Mouse (Mus musculus) MEL (cell line): ENCODE results near the gene Epop. TPM values are rescaled to one million over a fixed set of nuclear protein-coding genes. Genes with fewer than 3 reads are reported as not detected.

Source experiments
- DNase-seq: peaks from one replicate; pipeline ENCODE4 v3.0.0; 2011; ENCODE audit warnings: low read depth, low spot score
- H3K27ac ChIP-seq: 2 replicates; pipeline ENCODE4 v1.5.1; 2012; ENCODE audit warnings: low read depth, mild to moderate bottlenecking, control low read depth, low read length, moderate library complexity; ENCODE audit not compliant: control insufficient read depth
- H3K27me3 ChIP-seq, 2 experiments: fragments of 150-350 bp in 1 of 2; sonication (generic) in 1 of 2; 2 replicates each; pipeline ENCODE4 v1.6.1; 2012; ENCODE audit warnings: low read length in 2 of 2, mild to moderate bottlenecking in 2 of 2, improper control_type of control experiment in 1 of 2, moderate library complexity in 1 of 2; ENCODE audit not compliant: insufficient read depth in 2 of 2, control insufficient read depth in 1 of 2
- H3K36me3 ChIP-seq, 2 experiments: 2 replicates each; pipeline ENCODE4 v1.6.1; 2012 to 2014; ENCODE audit warnings: low read length in 2 of 2, improper control_type of control experiment in 1 of 2, inconsistent platforms in 1 of 2, mild to moderate bottlenecking in 1 of 2; ENCODE audit not compliant: insufficient read depth in 2 of 2, control insufficient read depth in 1 of 2
- H3K4me1 ChIP-seq, 2 experiments: fragments of 150-350 bp in 1 of 2; sonication (generic) in 1 of 2; 2 replicates each; pipeline ENCODE4 v1.6.1; 2012; ENCODE audit warnings: low read length in 2 of 2, improper control_type of control experiment in 1 of 2, mild to moderate bottlenecking in 1 of 2; ENCODE audit not compliant: insufficient read depth in 2 of 2, control insufficient read depth in 1 of 2
- H3K4me3 ChIP-seq, 2 experiments: fragments of 150-350 bp in 1 of 2; sonication (generic) in 1 of 2; 2 replicates each; pipeline ENCODE4 v1.5.1; 2012; ENCODE audit warnings: low read depth in 2 of 2, low read length in 2 of 2, mild to moderate bottlenecking in 2 of 2, moderate library complexity in 2 of 2, control low read depth in 1 of 2, improper control_type of control experiment in 1 of 2; ENCODE audit not compliant: control insufficient read depth in 1 of 2, insufficient read depth in 1 of 2
- H3K79me2 ChIP-seq: 2 replicates; pipeline ENCODE4 v1.6.1; 2012; ENCODE audit warnings: mild to moderate bottlenecking, low read length, moderate library complexity; ENCODE audit not compliant: control insufficient read depth, poor library complexity, insufficient read depth
- H3K9ac ChIP-seq: 2 replicates; pipeline ENCODE4 v1.6.1; 2012; ENCODE audit warnings: low read depth, mild to moderate bottlenecking, control low read depth, low read length, moderate library complexity; ENCODE audit not compliant: control insufficient read depth, poor library complexity, severe bottlenecking
- H3K9me3 ChIP-seq: fragments of 150-350 bp; sonication (generic); replicated peaks from 2 replicates; pipeline ENCODE4 v1.6.1; 2012; ENCODE audit warnings: mild to moderate bottlenecking, low read length, improper control_type of control experiment, moderate library complexity; ENCODE audit not compliant: insufficient read depth
- BHLHE40 ChIP-seq: IDR thresholded peaks from 2 replicates; pipeline ENCODE4 v1.6.1; 2012; ENCODE audit warnings: low read depth, mild to moderate bottlenecking, inconsistent platforms, low read length, improper control_type of control experiment, borderline replicate concordance
- ELF1 ChIP-seq: IDR thresholded peaks from 2 replicates; pipeline ENCODE4 v1.6.1; 2014; ENCODE audit warnings: low read depth, mild to moderate bottlenecking, inconsistent platforms, low read length, improper control_type of control experiment, moderate library complexity
- EP300 ChIP-seq, 2 experiments: IDR thresholded peaks; 2 replicates each; pipeline ENCODE4 v1.6.1; 2011; ENCODE audit warnings: improper control_type of control experiment in 2 of 2, low read length in 2 of 2, low read depth in 1 of 2, mild to moderate bottlenecking in 1 of 2
- HCFC1 ChIP-seq: IDR thresholded peaks from 2 replicates; pipeline ENCODE4 v1.6.1; 2012; ENCODE audit warnings: low read depth, mild to moderate bottlenecking, inconsistent platforms, low read length, improper control_type of control experiment, moderate library complexity
- JUND ChIP-seq: IDR thresholded peaks from 2 replicates; pipeline ENCODE4 v1.6.1; 2011; ENCODE audit warnings: low read depth, mild to moderate bottlenecking, improper control_type of control experiment, low read length
- KAT2A ChIP-seq: conservative IDR thresholded peaks from 2 replicates; pipeline ENCODE4 v1.6.1; 2012; ENCODE audit warnings: low read depth, low read length, improper control_type of control experiment, inconsistent platforms
- MAFK ChIP-seq: IDR thresholded peaks from 2 replicates; pipeline ENCODE4 v1.6.1; 2011; ENCODE audit warnings: low read depth, mild to moderate bottlenecking, low read length, improper control_type of control experiment, borderline replicate concordance
- MAZ ChIP-seq: IDR thresholded peaks from 2 replicates; pipeline ENCODE4 v1.6.1; 2012; ENCODE audit warnings: low read depth, mild to moderate bottlenecking, inconsistent platforms, low read length, improper control_type of control experiment
- MYB ChIP-seq: IDR thresholded peaks from 2 replicates; pipeline ENCODE4 v1.6.1; 2011; ENCODE audit warnings: mild to moderate bottlenecking, low read depth, low read length, improper control_type of control experiment
- MYC ChIP-seq: IDR thresholded peaks from 2 replicates; pipeline ENCODE4 v1.6.1; 2011; ENCODE audit warnings: low read depth, mild to moderate bottlenecking, low read length, improper control_type of control experiment, moderate library complexity
- POLR2AphosphoS5 ChIP-seq: IDR thresholded peaks from 2 replicates; pipeline ENCODE4 v1.6.1; 2012; ENCODE audit warnings: low read depth, borderline replicate concordance, mild to moderate bottlenecking, inconsistent platforms, low read length, moderate library complexity, mixed read lengths
- RCOR1 ChIP-seq: IDR thresholded peaks from 2 replicates; pipeline ENCODE4 v1.6.1; 2012; ENCODE audit warnings: low read depth, mild to moderate bottlenecking, inconsistent platforms, low read length, improper control_type of control experiment
- SIN3A ChIP-seq: IDR thresholded peaks from 2 replicates; pipeline ENCODE4 v1.6.1; 2012; ENCODE audit warnings: low read length, improper control_type of control experiment, inconsistent platforms
- TBP ChIP-seq: IDR thresholded peaks from 2 replicates; pipeline ENCODE4 v1.8.0; 2011; ENCODE audit warnings: low read depth, low read length, improper control_type of control experiment
- TCF12 ChIP-seq: IDR thresholded peaks from 2 replicates; pipeline ENCODE4 v1.6.1; 2014; ENCODE audit warnings: low read depth, mild to moderate bottlenecking, inconsistent platforms, low read length, improper control_type of control experiment, moderate library complexity
- ZNF384 ChIP-seq: IDR thresholded peaks from 2 replicates; pipeline ENCODE4 v1.6.1; 2012; ENCODE audit warnings: low read depth, mild to moderate bottlenecking, inconsistent platforms, low read length, improper control_type of control experiment
- polyA plus RNA-seq, 2 experiments: library from polyadenylated mRNA; stranded (reverse) in 1 of 2; unstranded in 1 of 2; fragments of >175 nt in 1 of 2; fragments of >200 nt in 1 of 2; gene quantifications; 2 replicates each; pipeline versions ENCODE4 v1.2.1 to v1.2.4; 2012; ENCODE audit warnings: low replicate concordance in 2 of 2, low read depth in 1 of 2; ENCODE audit not compliant: insufficient read length in 2 of 2, insufficient read depth in 1 of 2, missing spikeins in 1 of 2
- total RNA-seq: library from RNA; depleted of rRNA; stranded (reverse); fragments of 300-350 nt; gene quantifications from 2 replicates; pipeline ENCODE4 v1.2.3, GENCODE M21; 2012; rRNA removed

The Epop gene
- not detected in 2 replicates for total RNA-seq
- not detected for polyA plus RNA-seq

DNA sequence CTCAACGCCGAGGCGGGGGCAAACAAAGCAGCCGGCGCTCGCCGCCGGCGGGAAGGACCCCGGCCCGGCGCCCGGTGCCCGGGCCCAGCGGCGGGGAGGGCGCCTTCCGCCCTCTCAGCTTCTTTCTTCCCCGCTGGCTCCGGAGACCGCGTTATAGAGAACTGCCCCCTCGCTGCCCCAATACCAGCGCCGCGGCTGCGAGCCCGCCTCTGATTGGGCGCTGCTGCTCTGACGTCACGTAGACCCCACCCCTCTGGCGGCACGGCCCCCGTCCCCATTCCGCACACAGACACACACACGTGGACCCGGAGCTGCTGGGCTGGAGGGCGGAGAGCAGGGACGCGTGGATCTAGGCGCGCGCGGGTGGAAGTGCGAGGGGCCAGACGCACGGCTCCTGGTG, at the start of gene Epop:
Epop (minus strand) TSS at position 127 of the 400 bp plus-strand sequence.
- H3K79me2 ChIP-seq, result no peaks in the 10 kb centered on the region
- H3K27ac ChIP-seq, result no peak within 1 kb of the TSS
- no peak within 1 kb of the TSS for H3K9ac ChIP-seq
- H3K4me1 ChIP-seq, result peaks cover 0 to 3% of the 10 kb centered on the region in 2 experiments; a peak in 1 of 4 replicates
- DNase-seq, result no peak
- TF ChIP-seq KAT2A (no peak), ZNF384 (no peak), RCOR1 (no peak), MAFK (no peak), ELF1 (no peak)
- H3K9me3 ChIP-seq, result no peaks in the 10 kb centered on the region
- H3K4me3 ChIP-seq, result no peak within 1 kb of the TSS
- peaks cover 0 to 2% of the 10 kb centered on the region in 2 experiments; a peak in 3 of 4 replicates for H3K27me3 ChIP-seq
- 0 out of 4 replicates have a peak, but pooled peaks cover 0 to 2% of the 10 kb centered on the region in 2 experiments for H3K36me3 ChIP-seq

- no peak overlapping the region for H3K27ac ChIP-seq
- no peaks in the 10 kb centered on the region for H3K9me3 ChIP-seq
- no peaks in the 10 kb centered on the region for H3K79me2 ChIP-seq
- no peak overlapping the region for H3K9ac ChIP-seq
- H3K4me1 ChIP-seq, result no peaks in the 10 kb centered on the region
- no peak overlapping the region for H3K4me3 ChIP-seq
- no peaks in the 10 kb centered on the region for H3K27me3 ChIP-seq
- H3K36me3 ChIP-seq, result peaks cover 0 to 3% of the 10 kb centered on the region in 2 experiments; a peak in 1 of 4 replicates
- DNase-seq, result no peak
- TF ChIP-seq JUND (no peak), MYC (no peak), EP300 (IDR thresholded peaks at IDR 0.05; ENCODE audit: low read depth in 1 of 2, low read length in 2 of 2) (no peak), POLR2AphosphoS5 (no peak), RCOR1 (no peak), TCF12 (no peak), MYB (no peak), MAZ (no peak), SIN3A (no peak), HCFC1 (no peak), ELF1 (no peak), BHLHE40 (no peak), TBP (no peak)
Observed at GRCm38 (mm10) chr11:97678301-97678700, 48.8 kb upstream of the Epop start.
